Comparison of ENCODE assay signal across 14 mouse cellular contexts in the genomic region with DNA sequence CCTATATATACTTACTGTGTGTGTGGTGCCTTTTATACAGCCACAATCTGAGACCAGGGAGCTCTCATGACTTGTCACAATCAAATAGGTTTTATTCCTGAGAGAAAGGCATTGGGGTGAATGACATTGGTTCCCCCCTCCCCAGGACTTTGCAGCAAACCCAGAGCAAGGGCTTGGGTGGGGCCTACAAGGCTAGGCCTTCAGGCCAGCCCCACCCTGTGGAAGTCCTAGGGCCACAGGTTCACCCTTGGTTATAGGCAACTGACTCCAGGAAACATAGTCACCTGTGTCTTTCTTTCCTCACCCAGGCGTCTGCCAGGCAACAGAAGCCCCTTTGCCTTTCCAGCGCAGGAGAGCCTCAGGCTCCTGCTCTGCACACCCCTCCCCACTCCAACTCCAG. TPM values are rescaled to one million over a fixed set of nuclear protein-coding genes. Genes with fewer than 3 reads are reported as not detected.
DNase-seq lines count a peak whose midpoint lies in the region; ATAC-seq and TF ChIP-seq lines count a peak whose summit lies in the region.
"Had no signal": no experiment of that assay in that cellular context is flagged by ENCODE, and none has a peak within 500 bp of the region (broad histone marks: within the 10 kb centered on the region; RNA-seq: fewer than 3 reads in every experiment).

No protein-coding gene starts in this region.

- no peak overlapping the region for H3K9ac ChIP-seq in hindbrain, embryonic 13.5 days
- H3K9ac ChIP-seq in embryonic facial prominence, embryonic 11.5 days (replicated peaks; ENCODE audit: low read length) = no peak overlapping the region; the same call in 1 of the 2 replicates
- no peak overlapping the region for H3K9ac ChIP-seq in liver, postnatal 0 days (replicated peaks)
- H3K9ac ChIP-seq: limb, embryonic 15.5 days had no signal

- peaks cover 48% of the 10 kb centered on the region for H3K27me3 ChIP-seq in hindbrain, embryonic 10.5 days (ENCODE audit: insufficient read depth, poor library complexity, severe bottlenecking)
- H3K27me3 ChIP-seq in hindbrain, embryonic 13.5 days = peaks cover 48% of the 10 kb centered on the region
- no peaks in the 10 kb centered on the region for H3K27me3 ChIP-seq in embryonic facial prominence, embryonic 11.5 days (ENCODE audit: control insufficient read depth, insufficient read depth, low read length)
- H3K27me3 ChIP-seq in limb, embryonic 10.5 days (ENCODE audit: low read depth, poor library complexity, severe bottlenecking) = peaks cover 16% of the 10 kb centered on the region
- H3K27me3 ChIP-seq in liver, postnatal 0 days (ENCODE audit: insufficient read depth, low read length) = no peaks in the 10 kb centered on the region
- H3K27me3 ChIP-seq: limb, embryonic 15.5 days; Patski had no signal

- TF ChIP-seq EP300 in liver, postnatal 0 days (IDR thresholded peaks at IDR 0.05; ENCODE audit: low read depth) = no peak

- peaks cover 30% of the 10 kb centered on the region for H3K4me1 ChIP-seq in hindbrain, embryonic 10.5 days (replicated peaks)
- H3K4me1 ChIP-seq in hindbrain, embryonic 13.5 days (replicated peaks) = peaks cover 18% of the 10 kb centered on the region
- peaks cover 9% of the 10 kb centered on the region; the same call in 1 of the 2 replicates for H3K4me1 ChIP-seq in embryonic facial prominence, embryonic 11.5 days (ENCODE audit: control insufficient read depth, insufficient read depth, low read length)
- peaks cover 41% of the 10 kb centered on the region for H3K4me1 ChIP-seq in limb, embryonic 10.5 days
- peaks cover 36% of the 10 kb centered on the region for H3K4me1 ChIP-seq in liver, postnatal 0 days (ENCODE audit: insufficient read depth)

- no peak overlapping the region for H3K4me3 ChIP-seq in hindbrain, embryonic 10.5 days
- no peak overlapping the region for H3K4me3 ChIP-seq in hindbrain, embryonic 13.5 days
- H3K4me3 ChIP-seq in embryonic facial prominence, embryonic 11.5 days (ENCODE audit: low read depth, low read length) = no peak overlapping the region
- no peak overlapping the region for H3K4me3 ChIP-seq in limb, embryonic 10.5 days
- H3K4me3 ChIP-seq in liver, postnatal 0 days (ENCODE audit: low read depth, low read length) = no peak overlapping the region

- H3K36me3 ChIP-seq in hindbrain, embryonic 10.5 days = no peaks in the 10 kb centered on the region
- no peaks in the 10 kb centered on the region for H3K36me3 ChIP-seq in hindbrain, embryonic 13.5 days
- no peaks in the 10 kb centered on the region for H3K36me3 ChIP-seq in embryonic facial prominence, embryonic 11.5 days (replicated peaks; ENCODE audit: control insufficient read depth, insufficient read depth, low read depth, low read length)
- no peaks in the 10 kb centered on the region for H3K36me3 ChIP-seq in limb, embryonic 10.5 days
- H3K36me3 ChIP-seq in liver, postnatal 0 days (replicated peaks; ENCODE audit: insufficient read depth, low read length) = no peaks in the 10 kb centered on the region
- H3K36me3 ChIP-seq: limb, embryonic 15.5 days had no signal

- no peak for TF ChIP-seq CTCF in liver, postnatal 0 days (IDR thresholded peaks at IDR 0.05; ENCODE audit: low read depth)

- DNase-seq in hindbrain, embryonic 10.5 days (ENCODE audit: low spot score) = no peak
- DNase-seq in embryonic facial prominence, embryonic 11.5 days (ENCODE audit: low spot score) = no peak
- no peak for DNase-seq in limb, embryonic 10.5 days (ENCODE audit: low spot score)
- no peak for DNase-seq in liver, postnatal 0 days
- no peak for DNase-seq in thymus, postnatal 10 days (ENCODE audit: low spot score in 2 of 2)
- no peak for DNase-seq in left cerebral cortex, adult 8-10 months (ENCODE audit: low spot score in 2 of 2)
- DNase-seq: cerebellum, postnatal 36 days; heart, adult 11 months; kidney, postnatal 14 days had no signal

- no peak for ATAC-seq in hindbrain, embryonic 13.5 days (ENCODE audit: low FRiP score)
- no peak for ATAC-seq in embryonic facial prominence, embryonic 11.5 days (replicated peaks; ENCODE audit: insufficient number of reproducible peaks, low FRiP score, low TSS enrichment, low read depth)
- ATAC-seq in liver, postnatal 0 days = no peak
- ATAC-seq: Patski had no signal

- H3K9me3 ChIP-seq in hindbrain, embryonic 10.5 days = no peaks in the 10 kb centered on the region
- no peaks in the 10 kb centered on the region for H3K9me3 ChIP-seq in hindbrain, embryonic 13.5 days
- H3K9me3 ChIP-seq in embryonic facial prominence, embryonic 11.5 days (replicated peaks; ENCODE audit: control insufficient read depth, low read length) = no peaks in the 10 kb centered on the region
- no peaks in the 10 kb centered on the region for H3K9me3 ChIP-seq in limb, embryonic 10.5 days (replicated peaks)
- no peaks in the 10 kb centered on the region for H3K9me3 ChIP-seq in liver, postnatal 0 days (ENCODE audit: low read length)
- H3K9me3 ChIP-seq: limb, embryonic 15.5 days had no signal

- H3K4me2 ChIP-seq in hindbrain, embryonic 13.5 days = no peak overlapping the region
- H3K4me2 ChIP-seq in embryonic facial prominence, embryonic 11.5 days (ENCODE audit: low read depth, low read length) = no peak overlapping the region
- 0 out of 2 replicates have a peak overlapping the region, but pooled peaks have one; percentile 2 for H3K4me2 ChIP-seq in liver, postnatal 0 days (ENCODE audit: low read depth, low read length)

- WGBS in hindbrain, embryonic 10.5 days = 48% methylated on average over 2 of the region's 2 CpGs
- WGBS in hindbrain, embryonic 13.5 days = 67% methylated on average over 2 of the region's 2 CpGs
- WGBS in embryonic facial prominence, embryonic 11.5 days = 44% methylated on average over 2 of the region's 2 CpGs
- whole genome bisulfite sequencing in limb, embryonic 10.5 days = 35% methylated on average over 2 of the region's 2 CpGs
- WGBS in liver, postnatal 0 days (ENCODE audit: insufficient replicate concordance) = 89% methylated on average over 2 of the region's 2 CpGs

- H3K27ac ChIP-seq in hindbrain, embryonic 10.5 days = peak overlapping the region; percentile 50
- no peak overlapping the region for H3K27ac ChIP-seq in hindbrain, embryonic 13.5 days
- H3K27ac ChIP-seq in embryonic facial prominence, embryonic 11.5 days (replicated peaks; ENCODE audit: low read depth, low read length) = peak overlapping the region; percentile 20; the same call in 1 of the 2 replicates
- peak overlapping the region; percentile 50 for H3K27ac ChIP-seq in limb, embryonic 10.5 days
- peak overlapping the region; percentile 36 for H3K27ac ChIP-seq in liver, postnatal 0 days (ENCODE audit: low read depth)

RNA-seq across cellular contexts. Expression of a gene that starts 31.0 kb away (rescaled TPM):
- polyA plus RNA-seq in hindbrain, embryonic 10.5 days (2016; fragmentation: Nextera tagmentation; extraction: Ambion mirVana) = 0.16 TPM in 1 of 2 replicates, not detected in the other
- 0.12 TPM in 1 of 2 replicates, not detected in the other for polyA plus RNA-seq in hindbrain, embryonic 13.5 days (2015; fragmentation: Nextera tagmentation; extraction: Ambion mirVana)
- polyA plus RNA-seq in embryonic facial prominence, embryonic 11.5 days (2014; fragmentation: Nextera tagmentation; extraction: Ambion mirVana) = not detected in 2 replicates
- not detected in 2 replicates for polyA plus RNA-seq in limb, embryonic 10.5 days (2016; fragmentation: Nextera tagmentation; extraction: Ambion mirVana)
- polyA plus RNA-seq in liver, postnatal 0 days (2015; fragmentation: Nextera tagmentation; extraction: Ambion mirVana) = not detected in 2 replicates
- total RNA-seq in left cerebral cortex, adult 8-10 months (2022) = under 1 TPM in 1 of 4 experiments, not detected in 3; 0.27 TPM
- total RNA-seq: layer of hippocampus, postnatal 14 days had no signal
- polyA plus RNA-seq: stomach, embryonic 14.5 days had no signal
